Mouse (Mus musculus): ENCODE data around the gene Rps6ka1. TPM values are rescaled to one million over a fixed set of nuclear protein-coding genes. Genes with fewer than 3 reads are reported as not detected.

Gene Rps6ka1
- 100 to 1,000 TPM; 171 to 182 TPM for total RNA-seq (2023)

GRCm38 (mm10) chr4:133887672-133888453, at the start of gene Rps6ka1:
Rps6ka1 (minus strand) TSS chr4:133887797.

Other genes with a start within 250 kb of the Rps6ka1 start
- 10 to 100 TPM; 27.5 to 38.4 TPM for gene Zdhhc18, start 237.6 kb downstream of the Rps6ka1 start, total RNA-seq (2023)
- 10 to 100 TPM; 23.2 to 23.5 TPM for gene Pigv, start 215.2 kb downstream of the Rps6ka1 start, total RNA-seq (2023)
- gene Arid1a, start 131.0 kb downstream of the Rps6ka1 start, total RNA-seq (2023), result 100 to 1,000 TPM; 172 to 184 TPM
- 100 to 1,000 TPM; 124 to 129 TPM for gene Hmgn2, start 80.9 kb upstream of the Rps6ka1 start, total RNA-seq (2023)
- gene Dhdds, start 113.1 kb upstream of the Rps6ka1 start, total RNA-seq (2023), result 10 to 100 TPM; 39.2 to 39.5 TPM
- gene Lin28a, start 131.0 kb upstream of the Rps6ka1 start, total RNA-seq (2023), result under 1 TPM in 1 of 2 experiments, not detected in 1; 0.37 TPM
- not detected for gene Zfp683, start 166.0 kb upstream of the Rps6ka1 start, total RNA-seq (2023)
- gene Crybg2, start 173.0 kb upstream of the Rps6ka1 start, total RNA-seq (2023), result under 1 TPM in 1 of 2 experiments, not detected in 1; 0.64 TPM
- gene Cd52, start 207.3 kb upstream of the Rps6ka1 start, total RNA-seq (2023), result 1,000 to 10,000 TPM in 1 of 2 experiments, 100 to 1,000 TPM in 1; 974 to 1,106 TPM
- gene Ubxn11, start 214.8 kb upstream of the Rps6ka1 start, total RNA-seq (2023), result 1 to 10 TPM; 3.6 to 8.2 TPM
- 100 to 1,000 TPM; 743 to 766 TPM for gene Sh3bgrl3, start 241.0 kb upstream of the Rps6ka1 start, total RNA-seq (2023)

Measured in monocyte, adult 59 days (primary cell).